Mouse (Mus musculus): ENCODE data around the gene Hps6. TPM values are rescaled to one million over a fixed set of nuclear protein-coding genes. Genes with fewer than 3 reads are reported as not detected.

Gene Hps6
- polyA plus RNA-seq, 1 experiment, result 7.2 TPM

- DNase-seq, result peak; percentile 39 to 53
- H3K4me3 ChIP-seq (replicated peaks; ENCODE audit: insufficient read depth, low read depth, low read length), result peak overlapping the region; percentile 43
- TF ChIP-seq CTCF (IDR thresholded peaks at IDR 0.05; ENCODE audit: borderline replicate concordance, insufficient read depth, low read depth, low read length) (no peak), POLR2A (IDR thresholded peaks at IDR 0.05; ENCODE audit: borderline replicate concordance, insufficient read depth, low read length) (no peak)
- H3K27me3 ChIP-seq (ENCODE audit: control insufficient read depth, insufficient read depth, low read length), result no peaks in the 10 kb centered on the region
- WGBS, result 1% methylated on average over 6 of the region's 6 CpGs
- peaks cover 17% of the 10 kb centered on the region; the same call in 1 of the 2 replicates for H3K4me1 ChIP-seq (ENCODE audit: control insufficient read depth, insufficient read depth, low read length)
- H3K27ac ChIP-seq (ENCODE audit: insufficient read depth, low read length), result peak overlapping the region; percentile 51
Observed at GRCm38 (mm10) chr19:46042476-46043011, 39.2 kb downstream of the Hps6 start.

- peak overlapping the region; percentile 51 for H3K27ac ChIP-seq (ENCODE audit: insufficient read depth, low read length)
Observed at GRCm38 (mm10) chr19:46043380-46043779, 40.1 kb downstream of the Hps6 start.

GRCm38 (mm10) chr19:46044271-46044992, 41.1 kb downstream of the Hps6 start, which contains the start of gene Pprc1:
TSS of gene Pprc1 (plus strand) at chr19:46044886.
- Histone ChIP-seq H3K27ac (ENCODE audit: insufficient read depth, low read length) (peak within 1 kb of the TSS; percentile 95), H3K4me3 (replicated peaks; ENCODE audit: insufficient read depth, low read depth, low read length) (peak within 1 kb of the TSS; percentile 86), H3K27me3 (ENCODE audit: control insufficient read depth, insufficient read depth, low read length) (no peaks in the 10 kb centered on the region), H3K4me1 (ENCODE audit: control insufficient read depth, insufficient read depth, low read length) (peaks cover 15% of the 10 kb centered on the region; the same call in 1 of the 2 replicates)
- TF ChIP-seq CTCF (IDR thresholded peaks at IDR 0.05; ENCODE audit: borderline replicate concordance, insufficient read depth, low read depth, low read length) (no peak), POLR2A (IDR thresholded peaks at IDR 0.05; ENCODE audit: borderline replicate concordance, insufficient read depth, low read length) (no peak)
- DNase-seq, result peak; percentile 44 to 65
- 1% methylated on average over 32 of the region's 34 CpGs for WGBS

More at GRCm38 (mm10) chr19:46043380-46043779, 40.1 kb downstream of the Hps6 start:
- DNase-seq, result peak; percentile 43 to 58
- WGBS, result 7% methylated on average over 7 of the region's 7 CpGs
- peak overlapping the region; percentile 43 for H3K4me3 ChIP-seq (replicated peaks; ENCODE audit: insufficient read depth, low read depth, low read length)
- no peaks in the 10 kb centered on the region for H3K27me3 ChIP-seq (ENCODE audit: control insufficient read depth, insufficient read depth, low read length)
- peaks cover 15% of the 10 kb centered on the region; the same call in 1 of the 2 replicates for H3K4me1 ChIP-seq (ENCODE audit: control insufficient read depth, insufficient read depth, low read length)
- TF ChIP-seq CTCF (IDR thresholded peaks at IDR 0.05; ENCODE audit: borderline replicate concordance, insufficient read depth, low read depth, low read length) (no peak), POLR2A (IDR thresholded peaks at IDR 0.05; ENCODE audit: borderline replicate concordance, insufficient read depth, low read length) (no peak)

GRCm38 (mm10) chr19:46044993-46045695, 41.8 kb downstream of the Hps6 start, which contains the start of gene Ldb1:
TSS of gene Ldb1 (minus strand) at chr19:46045214.
- H3K27me3 ChIP-seq (ENCODE audit: control insufficient read depth, insufficient read depth, low read length), result no peaks in the 10 kb centered on the region
- H3K4me1 ChIP-seq (ENCODE audit: control insufficient read depth, insufficient read depth, low read length), result peaks cover 15% of the 10 kb centered on the region; the same call in 1 of the 2 replicates
- peak; percentile 61 for TF ChIP-seq POLR2A (IDR thresholded peaks at IDR 0.05; ENCODE audit: borderline replicate concordance, insufficient read depth, low read length)
- TF ChIP-seq CTCF (IDR thresholded peaks at IDR 0.05; ENCODE audit: borderline replicate concordance, insufficient read depth, low read depth, low read length), result no peak
- WGBS, result under 1% methylated on average over 80 of the region's 84 CpGs
- peak within 1 kb of the TSS; percentile 95 for H3K27ac ChIP-seq (ENCODE audit: insufficient read depth, low read length)
- H3K4me3 ChIP-seq (replicated peaks; ENCODE audit: insufficient read depth, low read depth, low read length), result peak within 1 kb of the TSS; percentile 86
- peak; percentile 92 to 94 for DNase-seq

- WGBS, result 2% methylated on average over 7 of the region's 7 CpGs
- TF ChIP-seq POLR2A (IDR thresholded peaks at IDR 0.05; ENCODE audit: borderline replicate concordance, insufficient read depth, low read length) (no peak), CTCF (IDR thresholded peaks at IDR 0.05; ENCODE audit: borderline replicate concordance, insufficient read depth, low read depth, low read length) (no peak)
- DNase-seq, result peak in 1 of 2 experiments; percentile 64
- Histone ChIP-seq H3K4me3 (replicated peaks; ENCODE audit: insufficient read depth, low read depth, low read length) (peak overlapping the region; percentile 86), H3K27ac (ENCODE audit: insufficient read depth, low read length) (peak overlapping the region; percentile 95), H3K27me3 (ENCODE audit: control insufficient read depth, insufficient read depth, low read length) (no peaks in the 10 kb centered on the region), H3K4me1 (ENCODE audit: control insufficient read depth, insufficient read depth, low read length) (peaks cover 15% of the 10 kb centered on the region; the same call in 1 of the 2 replicates)
Observed at GRCm38 (mm10) chr19:46045696-46046311, 42.5 kb downstream of the Hps6 start.

GRCm38 (mm10) chr19:46046621-46047025, 43.3 kb downstream of the Hps6 start:
- peaks cover 11% of the 10 kb centered on the region; the same call in 1 of the 2 replicates for H3K4me1 ChIP-seq (ENCODE audit: control insufficient read depth, insufficient read depth, low read length)
- DNase-seq, result no peak
- H3K27ac ChIP-seq (ENCODE audit: insufficient read depth, low read length), result no peak overlapping the region
- WGBS, result 6% methylated on average over 10 of the region's 10 CpGs
- H3K27me3 ChIP-seq (ENCODE audit: control insufficient read depth, insufficient read depth, low read length), result no peaks in the 10 kb centered on the region
- TF ChIP-seq POLR2A (IDR thresholded peaks at IDR 0.05; ENCODE audit: borderline replicate concordance, insufficient read depth, low read length) (no peak), CTCF (IDR thresholded peaks at IDR 0.05; ENCODE audit: borderline replicate concordance, insufficient read depth, low read depth, low read length) (no peak)
- H3K4me3 ChIP-seq (replicated peaks; ENCODE audit: insufficient read depth, low read depth, low read length), result no peak overlapping the region

GRCm38 (mm10) chr19:46047426-46047825, 44.1 kb downstream of the Hps6 start:
- Histone ChIP-seq H3K4me1 (ENCODE audit: control insufficient read depth, insufficient read depth, low read length) (peaks cover 8% of the 10 kb centered on the region; the same call in 1 of the 2 replicates), H3K27ac (ENCODE audit: insufficient read depth, low read length) (no peak overlapping the region), H3K4me3 (replicated peaks; ENCODE audit: insufficient read depth, low read depth, low read length) (no peak overlapping the region), H3K27me3 (ENCODE audit: control insufficient read depth, insufficient read depth, low read length) (no peaks in the 10 kb centered on the region)
- DNase-seq, result no peak
- WGBS, result 73% methylated on average over 2 of the region's 2 CpGs
- no peak for TF ChIP-seq CTCF (IDR thresholded peaks at IDR 0.05; ENCODE audit: borderline replicate concordance, insufficient read depth, low read depth, low read length)
- TF ChIP-seq POLR2A (IDR thresholded peaks at IDR 0.05; ENCODE audit: borderline replicate concordance, insufficient read depth, low read length), result no peak

Data from cerebellum, adult 2 months (tissue).